Mouse (Mus musculus) thymus, adult 2 months (tissue): Measurements from ENCODE around the gene Taf3.

ENCODE experiments used
- CTCF ChIP-seq: fragments of 200-500 bp; IDR thresholded peaks from 2 replicates; pipeline ENCODE4 v1.5.1; 2012; ENCODE audit warnings: mild to moderate bottlenecking, control low read depth, low read length, moderate library complexity, borderline replicate concordance; ENCODE audit not compliant: control insufficient read depth, poor library complexity, insufficient read depth; ENCODE audit errors: extremely low read depth
- POLR2A ChIP-seq: fragments of 200-500 bp; IDR thresholded peaks from 2 replicates; pipeline ENCODE4 v1.6.1; 2012; ENCODE audit warnings: mild to moderate bottlenecking, low read length, control low read depth, moderate library complexity; ENCODE audit not compliant: control insufficient read depth, poor library complexity, insufficient read depth; ENCODE audit errors: extremely low read depth

GRCm38 (mm10) chr2:10009671-10010254 lies 38.6 kb downstream of the Taf3 start:
- TF ChIP-seq CTCF, result no peak
- no peak for TF ChIP-seq POLR2A
